Mouse (Mus musculus) megakaryocyte, adult 5-6 weeks (primary cell): ENCODE results near the gene Txk. TPM values are rescaled to one million over a fixed set of nuclear protein-coding genes. Genes with fewer than 3 reads are reported as not detected.

Source experiments
- ATAC-seq: 2 replicates; pipeline ENCODE4 v1.8.0; 2016; ENCODE audit warnings: mild to moderate bottlenecking, inconsistent platforms; ENCODE audit not compliant: poor library complexity, severe bottlenecking
- total RNA-seq, 2 experiments: library from RNA; stranded (forward) in 1 of 2; stranded (reverse) in 1 of 2; fragments of 153-499, 151-499 nt in 1 of 2; fragments of 221-1000, 200-1000 nt in 1 of 2; gene quantifications; 2 replicates each; pipeline versions ENCODE4 v1.2.3 to v1.2.4; 2015 to 2017

The Txk gene
- total RNA-seq, 2 experiments from 2014 or later, result 2.0 to 2.8 TPM

- no peak for ATAC-seq
Measured at GRCm38 (mm10) chr5:72698343-72698742, 54.2 kb downstream of the Txk start.

- ATAC-seq, result no peak
Measured at GRCm38 (mm10) chr5:72696491-72696890, 56.1 kb downstream of the Txk start.

DNA sequence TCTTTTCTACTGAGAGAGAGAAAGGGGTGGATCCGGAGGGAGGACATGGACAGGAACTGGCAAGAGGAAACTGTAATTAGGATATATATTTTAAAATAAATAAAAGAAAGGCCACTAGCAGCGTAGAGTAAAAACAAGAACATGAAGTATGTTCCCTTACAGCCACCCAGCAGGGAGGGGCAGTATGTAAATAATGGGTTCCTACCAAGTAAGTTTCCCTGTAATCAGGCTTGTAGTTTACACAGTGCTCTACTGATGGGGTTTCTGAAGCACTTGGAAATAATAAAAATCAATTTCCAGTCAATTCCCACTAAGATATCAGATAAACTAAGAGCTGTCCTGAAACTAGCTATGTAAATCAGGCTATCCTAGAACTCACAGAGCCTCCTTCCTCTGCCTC, 57.9 kb downstream of the Txk start:
- no peak for ATAC-seq

DNA sequence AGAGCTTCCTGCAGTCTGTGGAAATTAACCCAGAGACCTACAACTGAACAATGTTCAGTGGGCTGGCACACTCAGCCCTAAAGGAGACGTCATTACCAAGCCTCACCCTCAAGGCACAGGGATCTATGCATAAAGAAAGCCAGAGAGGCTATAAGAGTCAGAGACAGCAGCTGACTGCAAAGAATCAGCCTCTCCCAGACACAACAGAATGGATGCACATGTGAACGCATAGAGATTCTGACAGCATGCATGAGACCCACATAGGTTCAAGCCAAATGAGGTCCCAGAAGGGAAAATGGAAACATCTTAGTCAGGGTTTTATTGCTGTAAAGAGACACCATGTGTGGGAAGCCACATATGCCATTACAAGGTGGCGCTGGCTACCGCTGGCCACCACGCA, 62.1 kb downstream of the Txk start:
- ATAC-seq, result no peak

- ATAC-seq, result no peak
Measured at GRCm38 (mm10) chr5:72689556-72689955, 63.0 kb downstream of the Txk start.

- ATAC-seq, result no peak
Measured at GRCm38 (mm10) chr5:72681451-72681850, 71.1 kb downstream of the Txk start.

DNA sequence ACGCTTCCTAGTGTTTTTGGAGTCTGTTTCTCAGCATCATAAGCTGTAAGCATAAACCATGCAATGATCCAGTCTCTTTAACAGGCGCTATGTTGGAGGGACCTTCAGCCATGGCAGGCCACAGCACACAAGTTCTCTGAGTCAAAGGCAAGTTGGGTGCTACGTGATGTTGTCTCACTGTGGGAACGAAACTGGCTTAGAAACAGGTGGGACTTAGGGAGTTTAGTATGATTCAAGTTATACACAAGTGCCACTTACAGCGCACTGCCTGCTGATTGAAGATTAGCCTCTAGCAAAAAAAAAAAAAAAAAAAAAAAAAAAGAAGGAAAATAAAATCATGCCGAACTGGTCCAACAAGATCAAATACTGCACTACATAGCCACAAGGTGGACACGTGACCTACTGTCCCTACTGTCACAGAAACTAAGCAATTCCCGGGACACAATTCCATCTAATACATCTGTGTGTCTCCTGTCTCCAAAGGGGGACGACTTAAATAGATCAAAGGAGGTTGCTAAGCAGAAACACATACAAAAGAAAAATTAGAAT, 77.5 kb downstream of the Txk start:
- no peak for ATAC-seq

DNA sequence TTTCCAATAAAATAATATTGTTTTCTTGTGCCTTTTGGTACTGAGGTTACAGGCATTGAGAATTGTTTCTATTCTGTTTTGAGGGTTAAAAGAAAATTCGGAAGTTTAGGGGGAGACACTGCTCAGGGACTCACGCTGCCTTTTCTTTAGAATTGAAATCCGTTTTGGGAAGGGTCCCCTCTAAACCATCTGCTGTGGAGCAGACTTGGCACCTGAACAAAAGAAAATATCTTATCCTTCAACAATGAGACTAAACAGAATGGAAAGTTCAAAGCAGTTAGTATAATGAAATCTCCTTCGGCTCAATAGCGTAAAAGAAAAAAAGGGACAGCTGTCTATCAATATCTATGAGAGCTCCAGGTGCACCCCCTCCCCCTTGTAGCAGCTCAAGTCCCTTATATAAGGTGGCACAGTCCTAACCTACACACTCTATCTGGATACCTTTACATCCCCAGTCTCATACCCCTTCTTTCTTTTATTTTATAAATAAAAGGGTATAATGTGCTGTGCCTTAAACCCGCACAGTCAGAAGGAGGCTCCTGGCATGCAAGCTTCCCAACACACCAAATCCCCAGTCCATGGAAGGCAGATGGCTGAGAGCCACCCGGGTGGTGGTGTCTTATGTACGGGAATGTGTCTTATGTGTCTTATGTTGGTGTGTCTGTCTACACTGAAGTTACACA, 81.4 kb downstream of the Txk start:
- no peak for ATAC-seq

DNA sequence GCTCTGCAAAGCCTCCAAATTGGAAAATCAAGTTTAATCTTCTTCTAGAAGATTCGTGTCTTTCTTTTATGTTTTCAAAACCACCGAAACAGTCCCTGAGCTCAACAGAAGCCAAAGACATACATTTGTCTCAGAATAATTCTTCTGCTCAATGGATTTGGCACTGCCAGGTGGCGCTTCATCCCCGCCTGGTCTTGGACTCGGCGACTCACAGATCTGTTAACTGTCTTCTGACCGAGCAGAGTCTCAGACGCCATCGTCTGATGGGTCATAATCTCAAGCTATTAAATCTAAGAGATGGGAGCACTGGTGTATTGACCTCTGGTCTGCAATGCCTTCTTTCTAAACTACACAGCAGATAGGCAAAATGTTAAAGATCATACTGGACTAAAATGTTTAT, 84.2 kb downstream of the Txk start:
- no peak for ATAC-seq

DNA sequence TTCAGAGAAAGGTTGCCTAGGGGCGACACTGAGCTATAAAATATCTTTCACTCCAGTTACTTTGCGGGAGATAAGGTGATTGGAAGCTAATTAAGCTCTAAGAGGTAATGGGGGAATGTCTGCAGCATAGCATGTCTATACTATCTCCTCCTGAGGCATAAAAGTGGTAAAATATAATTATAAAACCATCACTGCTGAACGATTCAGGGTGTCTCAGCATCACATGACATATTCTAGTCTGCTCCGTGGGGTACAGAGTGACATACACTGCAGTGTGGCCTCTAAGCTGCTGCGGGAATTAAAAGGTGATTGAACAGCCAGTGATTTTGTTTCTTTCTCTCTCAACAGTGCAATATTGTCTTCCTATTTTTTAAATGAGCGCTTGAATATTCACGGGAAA, 86.1 kb downstream of the Txk start:
- no peak for ATAC-seq

DNA sequence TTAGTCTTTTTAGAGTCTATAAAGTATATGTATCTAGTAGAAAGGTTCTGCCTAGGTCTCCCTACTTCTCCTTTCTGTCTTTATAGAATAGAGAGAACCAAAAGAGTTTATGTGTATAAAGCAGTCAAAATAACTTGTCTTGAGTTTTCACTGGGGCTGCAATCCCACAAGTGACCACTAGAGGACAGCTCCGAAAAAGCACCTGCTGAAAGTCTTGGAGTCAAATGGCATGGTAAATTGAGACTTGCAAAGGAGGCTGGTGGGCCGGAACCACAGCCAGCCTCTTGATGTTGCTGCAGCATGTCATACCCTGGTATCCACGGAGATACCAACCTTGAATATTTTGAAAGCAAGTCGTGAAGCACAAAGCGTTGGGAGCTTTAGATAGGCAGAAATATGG, 87.3 kb downstream of the Txk start:
- peak; percentile 68 for ATAC-seq

GRCm38 (mm10) chr5:72664854-72665253, 87.7 kb downstream of the Txk start:
- no peak for ATAC-seq

GRCm38 (mm10) chr5:72664126-72664525, 88.5 kb downstream of the Txk start:
- no peak for ATAC-seq

DNA sequence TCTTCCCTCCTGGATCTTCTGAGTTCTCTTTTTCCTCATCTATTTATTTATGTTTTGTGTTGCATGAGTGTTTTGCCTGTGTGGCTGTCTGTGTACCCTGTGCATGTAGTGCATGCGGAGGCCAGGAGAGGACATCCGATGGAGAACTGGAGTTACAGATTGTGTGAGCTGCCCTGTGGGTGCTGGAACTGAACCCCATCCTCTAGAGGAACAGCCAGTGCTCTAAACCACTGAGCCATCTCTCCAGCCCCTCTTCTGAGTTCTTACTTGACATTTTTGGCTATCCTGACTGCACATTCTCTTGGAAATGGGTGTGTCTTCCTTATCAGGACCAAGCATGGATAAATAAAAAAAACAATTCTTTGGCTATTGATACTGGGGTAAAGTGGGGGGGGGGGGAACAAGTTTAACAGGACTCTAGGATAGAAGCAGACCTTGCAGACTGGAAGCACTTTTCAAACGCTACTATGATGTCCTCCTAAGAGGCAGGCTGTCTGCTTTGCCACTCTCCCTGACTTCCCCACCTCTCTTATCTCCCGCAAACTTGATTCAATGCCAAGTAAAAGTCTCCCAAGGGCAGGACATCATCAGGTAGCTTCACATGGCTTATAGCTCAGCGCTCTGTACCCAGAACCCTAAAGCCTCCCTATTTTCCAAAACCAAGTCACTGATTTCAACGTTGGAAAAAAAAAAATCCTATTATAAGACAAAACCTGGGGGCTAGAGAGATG, 91.4 kb downstream of the Txk start:
- no peak for ATAC-seq

DNA sequence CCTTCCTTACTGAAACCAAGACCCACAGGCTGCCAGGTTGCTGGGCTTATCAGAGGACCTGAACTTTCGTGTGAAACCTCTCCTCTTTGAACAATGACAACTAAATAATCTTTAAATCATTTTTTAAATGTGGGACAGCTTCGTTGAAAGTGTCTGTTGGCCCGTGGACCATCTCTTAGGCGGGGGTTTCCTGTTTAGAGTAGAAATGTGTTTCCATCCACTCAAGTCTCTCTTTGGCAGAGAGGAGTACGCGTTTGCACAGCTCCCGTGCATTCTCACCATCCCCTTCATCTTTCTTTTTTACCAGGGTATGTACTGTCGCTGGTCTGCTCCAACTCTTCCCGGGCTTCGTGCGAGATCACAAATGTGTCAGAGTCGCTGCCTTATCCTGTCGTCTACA, 94.2 kb downstream of the Txk start:
- ATAC-seq, result no peak

GRCm38 (mm10) chr5:72656270-72656791, 96.2 kb downstream of the Txk start:
- no peak for ATAC-seq

DNA sequence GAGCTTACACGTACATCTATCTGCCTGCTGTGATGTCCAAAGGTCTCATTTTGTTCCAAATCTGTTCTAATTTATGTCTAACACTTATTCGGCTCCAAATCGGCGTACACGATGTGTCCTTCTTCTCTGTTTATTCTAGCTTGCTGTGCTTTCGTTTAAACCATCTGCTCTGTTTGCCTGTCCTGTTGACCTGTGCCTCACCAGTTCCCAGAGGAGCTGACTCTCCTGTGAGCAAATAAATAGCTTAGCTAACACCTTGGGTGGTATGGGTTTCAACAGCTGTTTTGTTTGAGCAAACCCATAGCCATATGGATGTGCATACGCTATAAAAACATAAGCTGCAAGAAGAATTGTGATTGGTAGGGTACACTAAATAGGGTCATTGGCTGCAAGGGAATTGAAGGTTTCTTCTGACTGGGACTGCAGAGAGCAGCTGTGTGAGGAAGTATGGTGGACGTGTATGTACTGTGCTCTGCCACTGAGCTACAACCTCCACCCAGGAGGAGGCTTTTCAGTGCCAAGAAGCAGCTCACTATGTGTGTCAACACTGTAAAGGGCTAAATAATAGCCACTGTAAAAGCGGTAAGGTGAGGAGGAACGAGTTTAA, 99.4 kb downstream of the Txk start:
- ATAC-seq, result no peak

DNA sequence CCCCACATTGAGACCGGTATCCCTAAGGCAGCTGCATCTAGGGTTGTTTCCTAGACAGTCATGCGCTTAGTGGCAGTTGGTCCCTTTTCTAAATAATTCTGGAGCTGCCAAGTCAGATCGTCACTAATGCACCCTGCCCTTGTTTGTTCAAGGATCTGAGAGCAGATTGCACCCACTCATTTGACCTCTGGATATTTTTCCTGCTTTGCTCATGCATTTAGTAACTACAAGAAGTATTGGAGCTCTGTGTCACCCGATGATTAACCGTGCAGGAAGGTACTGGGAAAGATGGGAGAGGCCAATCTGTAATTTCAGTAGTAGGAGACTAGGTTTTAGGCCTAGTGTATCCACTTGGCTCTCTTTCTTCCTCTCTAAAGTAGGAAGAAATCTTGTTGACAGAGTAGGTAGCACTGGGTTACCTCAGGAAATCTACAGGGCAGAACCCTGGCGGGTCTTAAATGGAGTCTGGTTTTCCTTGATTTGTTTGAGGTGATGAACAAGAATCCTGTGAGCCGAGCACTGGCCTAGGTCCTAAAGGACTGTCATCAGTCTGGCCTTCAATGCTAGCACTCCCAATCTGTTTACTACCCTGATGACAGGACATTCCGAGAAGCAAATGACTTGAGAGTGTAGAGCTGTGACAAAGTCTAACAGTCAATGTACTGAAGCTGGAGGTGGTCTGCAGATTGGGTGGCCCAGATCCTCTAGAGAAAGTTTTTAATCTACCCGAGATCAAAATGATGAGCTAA, 103.4 kb downstream of the Txk start:
- no peak for ATAC-seq

GRCm38 (mm10) chr5:72647958-72648595, 104.5 kb downstream of the Txk start:
- peak; percentile 28 for ATAC-seq

GRCm38 (mm10) chr5:72647418-72647907, 105.1 kb downstream of the Txk start, which contains the start of gene Nipal1:
TSS of gene Nipal1 (plus strand) at chr5:72647795.
- ATAC-seq, result peak; percentile 96
